Mouse (Mus musculus) neural tube, embryonic 14.5 days (tissue): ENCODE results near the gene Rpl9. TPM values are rescaled to one million over a fixed set of nuclear protein-coding genes. Genes with fewer than 3 reads are reported as not detected.
A peak's percentile ranks its signal among the peaks of the same experiment; 100 is the strongest.

Source experiments
- ATAC-seq: fragments of 200-750 bp; cut with Nextera tagmentation; 2 replicates; pipeline ENCODE4 v1.8.0; 2017; ENCODE audit warnings: low read depth, mild to moderate bottlenecking, moderate TSS enrichment, moderate library complexity
- H3K27ac ChIP-seq: fragments of 300-500 bp; sonication (generic); 2 replicates; pipeline ENCODE4 v1.5.1; 2014; ENCODE audit warnings: low read depth, mild to moderate bottlenecking, control low read depth, low read length, moderate library complexity, mixed read lengths
- H3K27me3 ChIP-seq: fragments of 300-500 bp; sonication (generic); 2 replicates; pipeline ENCODE4 v1.6.1; 2014; ENCODE audit warnings: low read length; ENCODE audit not compliant: control insufficient read depth, insufficient read depth
- H3K36me3 ChIP-seq: fragments of 300-500 bp; sonication (generic); 2 replicates; pipeline ENCODE4 v1.6.1; 2014; ENCODE audit warnings: low read length, mixed read lengths; ENCODE audit not compliant: control insufficient read depth, insufficient read depth
- H3K4me1 ChIP-seq: fragments of 300-500 bp; sonication (generic); 2 replicates; pipeline ENCODE4 v1.6.1; 2014; ENCODE audit warnings: low read length; ENCODE audit not compliant: control insufficient read depth, insufficient read depth
- H3K4me2 ChIP-seq: fragments of 300-500 bp; sonication (generic); 2 replicates; pipeline ENCODE4 v1.6.1; 2014; ENCODE audit warnings: mild to moderate bottlenecking, low read depth, low read length, control low read depth
- H3K4me3 ChIP-seq: fragments of 300-500 bp; sonication (generic); 2 replicates; pipeline ENCODE4 v1.5.1; 2014; ENCODE audit warnings: low read depth, low read length, control low read depth, mixed read lengths
- H3K9ac ChIP-seq: fragments of 300-500 bp; sonication (generic); replicated peaks from 2 replicates; pipeline ENCODE4 v1.6.1; 2014; ENCODE audit warnings: low read depth, mild to moderate bottlenecking, control low read depth, low read length, mixed read lengths
- H3K9me3 ChIP-seq: fragments of 300-500 bp; sonication (generic); 2 replicates; pipeline ENCODE4 v1.6.1; 2016; ENCODE audit warnings: low read length; ENCODE audit not compliant: control insufficient read depth
- WGBS: fragments of 180-500 bp; shearing (Covaris S2); extraction: QIAGEN DNeasy Blood & Tissue Kit; methylation state at CpG from one replicate; pipeline ENCODE4 v1.1.7; 2014; 5-methylcytosine and 5-hydroxymethylcytosine counted together
- polyA plus RNA-seq: library from polyadenylated mRNA; unstranded; fragments of >200 nt; fragmentation: Nextera tagmentation; extraction: Ambion mirVana; gene quantifications from 2 replicates; pipeline ENCODE4 v1.2.1, GENCODE M21; 2014

The Rpl9 gene
- polyA plus RNA-seq, 1 experiment from 2014 or later, result 605 TPM

- no peaks in the 10 kb centered on the region for H3K36me3 ChIP-seq
- no peak overlapping the region for H3K4me2 ChIP-seq
- no peak for ATAC-seq
- no peaks in the 10 kb centered on the region for H3K27me3 ChIP-seq
- H3K9me3 ChIP-seq, result no peaks in the 10 kb centered on the region
- H3K4me3 ChIP-seq, result no peak overlapping the region
- no peak overlapping the region for H3K9ac ChIP-seq
- 69% methylated on average over 10 of the region's 10 CpGs for WGBS
- no peaks in the 10 kb centered on the region for H3K4me1 ChIP-seq
- H3K27ac ChIP-seq, result no peak overlapping the region
Observed at GRCm38 (mm10) chr5:65350508-65350907, 40.7 kb downstream of the Rpl9 start.

DNA sequence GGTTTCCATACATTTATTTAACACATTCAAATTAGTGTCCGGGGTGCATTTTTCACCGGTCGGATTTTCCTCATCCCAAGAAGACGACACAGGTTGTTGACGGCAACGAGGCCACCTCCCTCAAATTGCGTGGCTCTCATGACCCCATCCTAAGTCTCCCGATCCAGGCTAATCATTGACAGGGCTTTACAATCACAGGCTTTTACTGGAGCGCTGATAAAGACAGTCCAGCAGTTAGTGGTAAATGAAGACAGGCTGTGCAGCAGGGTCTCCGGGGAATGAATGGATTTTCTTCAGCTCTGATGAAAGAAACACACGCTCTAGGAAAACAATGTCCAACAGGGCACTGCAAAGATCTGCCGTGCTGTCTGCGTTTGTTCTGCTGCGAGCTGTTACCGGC is 43.1 kb downstream of the Rpl9 start, which contains the start of gene Klb:
Gene Klb, plus strand, starts transcription at position 147 of the 400 bp plus-strand sequence.
- no peak within 1 kb of the TSS for H3K9ac ChIP-seq
- no peak for ATAC-seq
- H3K4me1 ChIP-seq, result no peaks in the 10 kb centered on the region
- no peaks in the 10 kb centered on the region for H3K36me3 ChIP-seq
- 10% methylated on average over 15 of the region's 15 CpGs for WGBS
- peak within 1 kb of the TSS; percentile 14; the same call in 1 of the 2 replicates for H3K4me3 ChIP-seq
- peak within 1 kb of the TSS; percentile 47 for H3K4me2 ChIP-seq
- H3K27ac ChIP-seq, result no peak within 1 kb of the TSS
- H3K9me3 ChIP-seq, result no peaks in the 10 kb centered on the region
- no peaks in the 10 kb centered on the region for H3K27me3 ChIP-seq

DNA sequence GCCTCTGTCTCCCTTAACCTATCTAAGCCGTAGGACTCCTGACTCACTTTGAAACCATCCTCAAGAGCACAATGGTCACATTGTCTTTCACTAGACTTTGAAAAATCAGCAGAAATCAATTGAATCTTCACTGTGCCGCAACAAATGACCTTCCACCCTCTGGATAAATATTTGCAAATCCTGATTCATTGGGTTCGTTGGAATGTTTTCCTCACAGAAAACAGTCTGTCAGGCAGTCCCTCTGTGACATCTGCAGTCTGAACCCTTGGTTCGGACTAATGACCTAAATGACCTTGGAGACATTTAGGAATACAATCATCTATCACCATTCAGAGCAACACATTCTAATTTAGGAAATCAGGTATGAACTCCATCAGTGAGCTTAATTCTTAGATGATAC is 51.1 kb downstream of the Rpl9 start:
- ATAC-seq, result no peak
- no peak overlapping the region for H3K27ac ChIP-seq
- no peaks in the 10 kb centered on the region for H3K27me3 ChIP-seq
- WGBS, result 61% methylated on average over 4 of the region's 4 CpGs
- H3K4me2 ChIP-seq, result no peak overlapping the region
- no peak overlapping the region for H3K4me3 ChIP-seq
- no peaks in the 10 kb centered on the region for H3K9me3 ChIP-seq
- no peak overlapping the region for H3K9ac ChIP-seq
- H3K4me1 ChIP-seq, result no peaks in the 10 kb centered on the region
- H3K36me3 ChIP-seq, result no peaks in the 10 kb centered on the region

DNA sequence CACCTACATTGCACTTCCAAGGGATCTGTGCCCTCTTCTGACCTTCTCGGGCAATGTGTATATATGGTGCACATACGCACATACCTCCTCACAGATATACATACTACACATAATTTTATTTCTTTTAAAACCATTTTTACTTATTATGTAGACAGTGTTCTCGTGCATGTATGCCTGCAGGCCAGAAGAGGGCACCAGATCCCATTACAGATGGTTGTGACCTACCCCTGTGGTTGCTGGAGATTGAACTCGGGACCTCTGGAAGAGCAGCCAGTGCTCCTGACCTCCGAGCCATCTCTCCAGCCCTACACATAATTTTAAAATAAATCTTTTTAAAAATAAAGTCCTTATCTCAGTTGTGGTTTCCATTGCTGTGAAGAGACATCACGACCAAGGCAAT is 52.9 kb downstream of the Rpl9 start:
- Histone ChIP-seq H3K36me3 (no peaks in the 10 kb centered on the region), H3K9ac (no peak overlapping the region), H3K4me2 (no peak overlapping the region), H3K27me3 (no peaks in the 10 kb centered on the region), H3K9me3 (no peaks in the 10 kb centered on the region), H3K27ac (no peak overlapping the region), H3K4me1 (peaks cover 4% of the 10 kb centered on the region; the same call in 1 of the 2 replicates), H3K4me3 (no peak overlapping the region)
- WGBS, result 84% methylated on average over 6 of the region's 6 CpGs
- no peak for ATAC-seq

Other genes starting within 250 kb of the Rpl9 start
- gene Wdr19, start 191.7 kb downstream of the Rpl9 start, polyA plus RNA-seq, result 15.4 and 15.6 TPM in 2 replicates
- 26.5 and 31.7 TPM in 2 replicates for gene Rfc1, start 55.8 kb downstream of the Rpl9 start, polyA plus RNA-seq
- gene Klb, start 43.1 kb downstream of the Rpl9 start, polyA plus RNA-seq, result 0.08 and 0.13 TPM in 2 replicates
- 65.0 and 70.7 TPM in 2 replicates for gene Lias, start 53 bp upstream of the Rpl9 start, polyA plus RNA-seq
- 31.3 and 40.8 TPM in 2 replicates for gene Ugdh, start 44.5 kb upstream of the Rpl9 start, polyA plus RNA-seq
- gene Gm43552, start 101.4 kb upstream of the Rpl9 start, polyA plus RNA-seq, result not detected in 2 replicates
- gene Smim14, start 145.7 kb upstream of the Rpl9 start, polyA plus RNA-seq, result 228 and 230 TPM in 2 replicates
- 143 and 179 TPM in 2 replicates for gene Ube2k, start 145.8 kb upstream of the Rpl9 start, polyA plus RNA-seq